Mouse (Mus musculus) small intestine, adult 2 months (tissue): Measurements from ENCODE around the gene Cfap20.

ENCODE experiments used
- CTCF ChIP-seq: fragments of 200-500 bp; IDR thresholded peaks from 2 replicates; pipeline ENCODE4 v1.5.1; 2012; ENCODE audit warnings: low read depth, mild to moderate bottlenecking, control low read depth, inconsistent platforms, low read length, moderate library complexity, mixed read lengths; ENCODE audit not compliant: insufficient replicate concordance, insufficient read length; ENCODE audit errors: extremely low read depth
- POLR2A ChIP-seq: fragments of 200-500 bp; IDR thresholded peaks from 2 replicates; pipeline ENCODE4 v1.6.1; 2012; ENCODE audit warnings: low read depth, mild to moderate bottlenecking, control low read depth, inconsistent platforms, low read length, moderate library complexity

GRCm38 (mm10) chr8:95387936-95388335, 46.7 kb downstream of the Cfap20 start:
- no peak for TF ChIP-seq POLR2A
- TF ChIP-seq CTCF: no peak
